32 mouse cellular contexts compared by ENCODE assay signal in the genomic region with DNA sequence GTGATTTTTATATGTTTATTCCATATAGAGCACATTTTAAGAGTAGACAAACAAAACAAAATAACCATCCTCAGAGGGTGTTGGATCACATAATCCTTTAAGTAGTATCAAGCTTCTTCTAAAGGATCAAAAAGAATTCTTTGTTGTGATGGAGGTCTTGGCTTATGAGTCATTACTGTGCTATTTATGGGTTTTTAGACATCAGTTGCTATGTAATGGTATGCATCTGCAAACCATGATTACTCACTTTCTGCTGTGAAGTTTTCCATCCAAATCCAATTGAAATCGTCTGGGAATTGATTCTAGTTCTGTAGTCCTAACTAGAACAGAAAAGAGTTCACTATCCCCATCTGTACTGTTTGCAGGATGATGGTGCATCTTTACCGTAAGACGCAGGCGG. TPM values are rescaled to one million over a fixed set of nuclear protein-coding genes. Genes with fewer than 3 reads are reported as not detected.
DNase-seq lines count a peak whose midpoint lies in the region; ATAC-seq and TF ChIP-seq lines count a peak whose summit lies in the region.
"Had no signal": no experiment of that assay in that cellular context is flagged by ENCODE, and none has a peak within 500 bp of the region (broad histone marks: within the 10 kb centered on the region; RNA-seq: fewer than 3 reads in every experiment).

No protein-coding gene starts in this region.

- H3K9ac ChIP-seq in forebrain, embryonic 16.5 days (replicated peaks; ENCODE audit: low read depth, low read length): no peak overlapping the region
- H3K9ac ChIP-seq: embryonic facial prominence, embryonic 15.5 days; forebrain, embryonic 12.5 days; forebrain, embryonic 15.5 days; heart, embryonic 13.5 days; hindbrain, embryonic 14.5 days had no signal

- ATAC-seq in Patski: peak; percentile 62
- ATAC-seq in forebrain, embryonic 16.5 days: no peak
- ATAC-seq: forebrain, embryonic 15.5 days; intestine, postnatal 0 days had no signal

- no peaks in the 10 kb centered on the region for H3K4me1 ChIP-seq in forebrain, embryonic 16.5 days (replicated peaks; ENCODE audit: control insufficient read depth, insufficient read depth, low read length)
- H3K4me1 ChIP-seq: embryonic facial prominence, embryonic 15.5 days; forebrain, embryonic 12.5 days; forebrain, embryonic 15.5 days; heart, embryonic 10.5 days; heart, embryonic 13.5 days had no signal

- H3K79me3 ChIP-seq in C2C12 (ENCODE audit: low read depth): no peaks in the 10 kb centered on the region

- H3K9me3 ChIP-seq in forebrain, embryonic 16.5 days (ENCODE audit: control insufficient read depth, low read length): no peaks in the 10 kb centered on the region
- H3K9me3 ChIP-seq: embryonic facial prominence, embryonic 15.5 days; forebrain, embryonic 12.5 days; forebrain, embryonic 15.5 days; G1E; heart, embryonic 10.5 days had no signal

- WGBS in forebrain, embryonic 16.5 days: 86% methylated on average over 4 of the region's 4 CpGs

- H3K27me3 ChIP-seq in C2C12 (ENCODE audit: control insufficient read depth, insufficient read depth, insufficient read length) (no peaks in the 10 kb centered on the region), Patski (no peaks in the 10 kb centered on the region)
- H3K27me3 ChIP-seq in forebrain, embryonic 16.5 days (replicated peaks; ENCODE audit: control insufficient read depth, insufficient read depth, low read length): no peaks in the 10 kb centered on the region
- H3K27me3 ChIP-seq: CH12.LX; embryonic facial prominence, embryonic 15.5 days; forebrain, embryonic 12.5 days; forebrain, embryonic 15.5 days; heart, embryonic 13.5 days had no signal

- no peak overlapping the region for H3K4me2 ChIP-seq in forebrain, embryonic 16.5 days (ENCODE audit: low read length)
- H3K4me2 ChIP-seq: embryonic facial prominence, embryonic 15.5 days; forebrain, embryonic 12.5 days; forebrain, embryonic 15.5 days; heart, embryonic 13.5 days; hindbrain, embryonic 14.5 days had no signal

- no peak overlapping the region for H3K27ac ChIP-seq in forebrain, embryonic 16.5 days (ENCODE audit: low read length)
- H3K27ac ChIP-seq: embryonic facial prominence, embryonic 15.5 days; forebrain, embryonic 12.5 days; forebrain, embryonic 15.5 days; gastrocnemius, adult 2 months; heart, adult 2 months; heart, embryonic 10.5 days; heart, embryonic 13.5 days; hindbrain, embryonic 14.5 days had no signal

- CTCF ChIA-PET in Patski (lab: Charles Lee): no interaction called here

- H3ac ChIP-seq in C2C12 (ENCODE audit: control insufficient read depth, insufficient read length, low read depth): no peak overlapping the region

- in situ Hi-C loops in Patski (cut with MboI; ENCODE audit: low pct_unique_long_range_greater_than_20kb): loop anchor here (10.0 kb wide), 1 partner anchor 155 kb away; no protein-coding TSS in a partner anchor

- no peaks in the 10 kb centered on the region for H3K36me3 ChIP-seq in C2C12 (ENCODE audit: control insufficient read depth, insufficient read depth)
- H3K36me3 ChIP-seq in forebrain, embryonic 16.5 days (ENCODE audit: control insufficient read depth, insufficient read depth): no peaks in the 10 kb centered on the region
- H3K36me3 ChIP-seq: embryonic facial prominence, embryonic 15.5 days; forebrain, embryonic 12.5 days; forebrain, embryonic 15.5 days; G1E; heart, embryonic 10.5 days; heart, embryonic 13.5 days had no signal

- no peaks in the 10 kb centered on the region for H3K79me2 ChIP-seq in C2C12 (ENCODE audit: control insufficient read depth, insufficient read depth)

- POLR2A ChIA-PET in Patski (lab: Charles Lee): no interaction called here

- H3K4me3 ChIP-seq in C2C12 (ENCODE audit: insufficient read depth, poor library complexity, severe bottlenecking): no peak overlapping the region
- no peak overlapping the region for H3K4me3 ChIP-seq in forebrain, embryonic 16.5 days (replicated peaks; ENCODE audit: low read length)
- H3K4me3 ChIP-seq: embryonic facial prominence, embryonic 15.5 days; erythroblast, embryonic 14.5 days; forebrain, embryonic 12.5 days; forebrain, embryonic 15.5 days; gastrocnemius, adult 2 months; heart, adult 2 months; heart, embryonic 10.5 days; heart, embryonic 13.5 days had no signal

- peak; percentile 18 for DNase-seq in 3134 (ENCODE audit: extremely low read depth, insufficient read length, low spot score)
- DNase-seq in Patski (ENCODE audit: low read depth, low spot score): peak; percentile 17
- peak; percentile 6 for DNase-seq in telencephalon, adult 2 months (ENCODE audit: low read depth, low spot score)
- DNase-seq in lung, postnatal 25 days (ENCODE audit: low spot score): no peak
- DNase-seq in heart, adult 11 months: no peak
- DNase-seq: adrenal gland, postnatal 10 days; adrenal gland, postnatal 36 days; cerebellum, adult 11-12 months; cerebellum, adult 8-10 months; cerebellum, postnatal 10 days; cerebellum, postnatal 36 days; embryo, embryonic 11 days; gastrocnemius, adult 2 months; gastrocnemius, postnatal 25 days; heart, adult 2 months; heart, postnatal 14 days; heart, postnatal 4 days; kidney, adult 2 months had no signal

- no peak for TF ChIP-seq CTCF in C2C12 (IDR thresholded peaks at IDR 0.05; ENCODE audit: control insufficient read depth, insufficient read depth, insufficient read length)
- TF ChIP-seq CTCF in Patski (IDR thresholded peaks at IDR 0.05): no peak

TF ChIP-seq in C2C12, 6 proteins besides CTCF, POLR2A, EP300 and RAD21:
- no peak for TF ChIP-seq MYOG (IDR thresholded peaks at IDR 0.05; ENCODE audit: control insufficient read depth, extremely low read depth, insufficient read length)
- peak; percentile 30 for TF ChIP-seq FOSL1 (IDR thresholded peaks at IDR 0.05; ENCODE audit: insufficient read depth, low read length, poor library complexity, severe bottlenecking)
- no peak for TF ChIP-seq CEBPB (IDR thresholded peaks at IDR 0.05; ENCODE audit: low read depth)
TF ChIP-seq in C2C12: peak in this region for 1.

RNA-seq across cellular contexts. Expression of gene Utp20, which starts 23.4 kb away (rescaled TPM):
- 24.2 TPM for polyA plus RNA-seq in C2C12 (2012; fragmentation: generic; extraction: Trizol)
- polyA plus RNA-seq in Patski (2021): 26.3 TPM
- 11.0 and 13.1 TPM in 2 replicates for polyA plus RNA-seq in forebrain, embryonic 16.5 days (2015; fragmentation: Nextera tagmentation; extraction: Ambion mirVana)

RNA-seq across cellular contexts. Expression of gene Slc5a8, which starts 35.8 kb away (rescaled TPM):
- 0.01 TPM for polyA plus RNA-seq in C2C12 (2012; fragmentation: generic; extraction: Trizol)
- polyA plus RNA-seq in Patski (2021): 0.01 TPM
- 0.08 TPM in 1 of 2 replicates, not detected in the other for polyA plus RNA-seq in forebrain, embryonic 16.5 days (2015; fragmentation: Nextera tagmentation; extraction: Ambion mirVana)
- polyA plus RNA-seq: cortical plate, adult 2 months; erythroblast, embryonic 14.5 days; forebrain, embryonic 12.5 days; G1E; heart, embryonic 13.5 days; hindbrain, embryonic 11.5 days had no signal

Comparison
In these comparisons a context has a peak if more than half of its experiments do, and no peak if none do; other contexts are left out.
1. DNase-seq: peak in 3134 (single experiment), Patski (single experiment) and telencephalon, adult 2 months (single experiment); none in lung, postnatal 25 days (single experiment) and heart, adult 11 months (single experiment).